Mouse (Mus musculus) heart, postnatal 10 days (tissue): Measurements from ENCODE around the gene Kpnb1. TPM values are rescaled to one million over a fixed set of nuclear protein-coding genes. Genes with fewer than 3 reads are reported as not detected.
A peak's percentile ranks its signal among the peaks of the same experiment; 100 is the strongest.

Experiments used
- DNase-seq, 2 experiments: peaks; one replicate each; pipeline ENCODE4 v3.0.0; 2021
- intact Hi-C: fragments of 180-260 bp; cut with DNase I; formaldehyde crosslinking; loops from one replicate; pipeline ENCODE4 v1.15.1; 2025
- total RNA-seq, 2 experiments: library from RNA; stranded (reverse); gene quantifications; 2 replicates each; pipeline ENCODE4 v1.2.3; 2021

Gene Kpnb1
- total RNA-seq, 2 experiments from 2014 or later: 107 to 121 TPM

DNA sequence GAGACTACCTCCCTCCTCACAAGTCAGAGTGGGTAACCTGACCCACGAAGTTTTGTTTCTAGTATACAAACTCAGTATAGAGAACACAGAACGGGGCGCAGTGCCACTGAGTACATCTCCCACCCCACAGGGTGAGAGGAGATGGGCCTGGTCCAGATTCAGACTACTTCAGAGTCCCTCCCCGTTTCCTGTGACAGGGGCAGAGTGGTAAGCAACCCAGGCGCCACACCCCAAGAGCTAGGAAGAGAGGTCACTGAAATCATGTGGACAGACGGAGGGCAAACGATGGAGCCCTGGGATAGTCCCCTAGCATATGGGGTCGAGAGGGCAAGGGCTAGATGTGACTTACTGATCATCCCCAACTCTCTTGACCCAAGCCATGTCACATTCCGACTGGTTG is 41.7 kb downstream of the Kpnb1 start:
- intact Hi-C loops: loop anchor here (2.0 kb wide), 2 partner anchors 45 to 73 kb away; no protein-coding TSS in a partner anchor

DNA sequence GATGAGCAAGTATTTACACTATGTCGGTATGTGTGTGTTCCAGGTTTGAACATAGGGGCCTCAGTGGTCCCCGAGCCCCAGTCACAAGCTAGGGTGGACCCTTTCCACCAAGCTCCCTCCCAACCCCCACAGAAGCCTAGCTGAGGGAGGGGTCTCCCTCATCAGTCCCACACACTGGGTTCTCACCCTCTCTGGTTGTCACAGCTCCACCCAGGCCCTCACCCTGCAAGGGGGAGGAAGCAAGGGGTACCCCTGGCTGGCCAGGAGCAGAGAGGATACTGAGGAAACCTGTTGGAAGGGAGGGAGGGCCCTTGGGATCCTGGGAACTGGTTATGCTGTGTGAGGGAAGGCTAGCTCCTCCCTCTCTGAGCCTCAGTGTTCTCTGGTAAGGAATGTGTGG is 42.4 kb downstream of the Kpnb1 start:
- intact Hi-C loops: no loop called here
- DNase-seq: no peak

More for the DNA sequence above, 41.7 kb downstream of the Kpnb1 start:
- no peak for DNase-seq

GRCm38 (mm10) chr11:97143196-97143900 is 44.3 kb downstream of the Kpnb1 start:
- no peak for DNase-seq
- intact Hi-C loops: no loop called here

DNA sequence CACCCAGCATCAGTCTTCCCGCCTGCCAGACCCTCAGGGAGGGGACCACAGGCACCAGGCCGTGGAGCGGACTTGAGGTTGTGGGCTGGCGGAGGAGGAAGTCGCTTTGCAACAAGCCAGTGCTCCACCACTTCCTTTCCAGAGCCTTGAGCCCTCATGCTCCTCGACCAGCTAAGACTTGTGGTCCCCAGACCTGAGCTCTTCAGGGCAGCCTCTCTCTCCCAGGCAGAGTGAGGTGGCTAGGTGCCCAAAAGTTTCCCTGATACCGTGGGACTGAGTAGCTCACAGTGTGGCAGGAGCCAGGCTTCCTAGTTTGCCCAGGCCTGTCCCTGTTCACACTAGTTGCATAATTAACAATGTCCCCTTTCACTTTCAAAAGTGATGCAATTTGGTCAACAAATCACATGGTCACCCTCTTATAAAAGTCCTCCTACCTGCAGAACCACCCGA is 45.5 kb downstream of the Kpnb1 start:
- intact Hi-C loops: no loop called here
- no peak for DNase-seq

DNA sequence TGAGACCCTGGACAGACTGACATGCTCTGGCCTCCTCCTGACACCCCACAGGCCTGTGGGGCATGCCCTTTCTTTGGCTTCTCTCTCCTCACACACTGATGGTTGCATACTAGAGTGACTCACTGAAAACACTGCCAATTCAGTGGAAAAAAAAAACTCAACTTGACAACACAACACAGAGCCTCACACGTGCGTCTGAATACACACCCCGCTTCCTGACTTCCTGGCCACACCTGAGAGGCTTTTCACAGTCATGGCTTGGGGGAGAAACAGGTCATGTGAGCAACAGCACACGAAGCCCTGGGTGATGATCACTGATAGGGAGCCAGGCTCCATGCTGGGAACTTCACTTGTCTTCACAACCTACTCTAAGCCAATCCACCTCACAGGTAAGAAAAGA is 46.9 kb downstream of the Kpnb1 start:
- no peak for DNase-seq
- intact Hi-C loops: no loop called here

- intact Hi-C loops: no loop called here
- DNase-seq: no peak
Observed at GRCm38 (mm10) chr11:97139256-97139655, 48.4 kb downstream of the Kpnb1 start.

DNA sequence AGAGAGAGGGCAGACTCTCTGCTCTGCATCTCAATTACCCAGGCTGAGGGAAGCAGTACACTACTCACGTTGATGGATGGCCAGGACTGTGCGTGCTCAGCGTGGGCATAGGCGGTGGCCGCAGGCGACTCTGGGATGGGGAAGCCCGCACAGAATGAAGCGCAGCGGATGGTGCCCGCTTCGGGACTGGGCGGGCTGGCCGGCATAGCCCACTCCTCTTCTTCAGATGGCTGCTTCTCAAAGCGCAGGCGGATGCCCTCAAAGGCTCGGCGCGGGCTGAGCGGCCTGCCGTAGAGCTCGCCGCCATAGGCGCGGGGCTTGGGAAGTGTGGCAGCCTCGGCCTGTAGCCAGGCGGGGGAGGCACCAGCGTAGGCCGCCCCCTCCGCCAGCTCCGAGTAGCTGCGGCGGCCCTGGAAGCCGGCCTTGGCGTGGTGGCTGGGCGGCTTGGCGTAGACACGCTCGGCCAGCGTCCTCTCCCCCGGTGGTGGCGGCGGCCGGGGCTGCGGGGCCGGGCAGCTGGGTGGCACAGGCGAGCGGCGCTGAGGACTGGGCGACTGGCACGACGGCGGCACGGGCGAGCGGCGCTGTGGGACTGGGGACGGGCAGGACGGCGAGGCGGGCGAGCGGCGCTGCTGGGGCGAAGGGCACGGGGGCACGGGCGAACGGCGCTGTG is 49.0 kb downstream of the Kpnb1 start:
- peak; percentile 27 to 37 for DNase-seq
- intact Hi-C loops: no loop called here

GRCm38 (mm10) chr11:97133270-97133669 is 54.4 kb downstream of the Kpnb1 start:
- no peak for DNase-seq
- intact Hi-C loops: no loop called here

DNA sequence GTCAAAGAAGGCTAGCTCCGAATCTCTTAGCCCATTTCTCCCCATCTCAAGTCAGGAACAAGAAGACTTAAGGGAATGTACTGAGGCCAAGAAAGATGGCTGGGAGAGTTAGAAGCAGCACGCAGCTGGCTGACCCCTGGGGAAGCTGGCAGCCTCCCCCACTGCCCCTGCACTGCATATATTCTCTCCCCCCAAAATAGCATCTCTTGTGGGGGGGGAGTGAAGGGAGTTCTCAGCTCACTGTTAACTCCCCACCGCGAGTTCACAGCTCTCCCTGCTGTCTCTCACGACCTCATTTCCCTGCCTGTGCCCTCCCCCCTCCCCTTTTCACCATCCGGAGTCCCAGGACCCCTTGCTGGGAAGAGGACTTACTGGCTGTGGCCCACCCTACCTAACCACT is 55.5 kb downstream of the Kpnb1 start:
- intact Hi-C loops: no loop called here
- no peak for DNase-seq

- no peak for DNase-seq
- intact Hi-C loops: no loop called here
Observed at GRCm38 (mm10) chr11:97131683-97132082, 56.0 kb downstream of the Kpnb1 start.

- intact Hi-C loops: no loop called here
- no peak for DNase-seq
Observed at GRCm38 (mm10) chr11:97130318-97130717, 57.4 kb downstream of the Kpnb1 start.

GRCm38 (mm10) chr11:97128956-97129355 is 58.7 kb downstream of the Kpnb1 start:
- DNase-seq: no peak
- intact Hi-C loops: no loop called here

- intact Hi-C loops: no loop called here
- DNase-seq: no peak
Observed at GRCm38 (mm10) chr11:97127470-97128223, 60.0 kb downstream of the Kpnb1 start.

GRCm38 (mm10) chr11:97126645-97127468 is 60.8 kb downstream of the Kpnb1 start:
- intact Hi-C loops: no loop called here
- DNase-seq: peak; percentile 52

GRCm38 (mm10) chr11:97124266-97125036 is 63.2 kb downstream of the Kpnb1 start:
- intact Hi-C loops: no loop called here

GRCm38 (mm10) chr11:97123282-97123890 is 64.3 kb downstream of the Kpnb1 start:
- intact Hi-C loops: no loop called here
- DNase-seq: no peak

More at GRCm38 (mm10) chr11:97124266-97125036, 63.2 kb downstream of the Kpnb1 start:
- DNase-seq: no peak

DNA sequence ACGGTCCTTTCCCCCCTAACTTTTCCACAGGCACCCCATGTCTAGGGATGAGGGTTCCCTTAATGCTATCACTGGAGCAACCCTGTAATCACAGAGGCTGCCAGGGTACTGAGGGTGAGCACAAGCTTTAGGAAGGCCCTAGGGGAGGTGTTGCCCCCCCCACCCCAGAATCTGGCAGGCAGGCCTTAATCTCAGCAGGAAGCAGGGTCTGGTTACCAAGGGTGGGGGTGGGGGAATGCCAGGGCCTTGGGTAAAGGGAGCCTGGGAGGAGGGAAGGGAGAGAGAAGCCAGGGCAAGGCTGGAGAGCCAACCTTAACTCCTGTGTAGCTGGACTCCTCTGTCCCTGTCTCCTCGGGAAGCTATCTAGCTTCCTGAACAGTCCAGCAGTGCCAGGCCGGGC is 67.0 kb downstream of the Kpnb1 start:
- intact Hi-C loops: no loop called here
- DNase-seq: no peak

DNA sequence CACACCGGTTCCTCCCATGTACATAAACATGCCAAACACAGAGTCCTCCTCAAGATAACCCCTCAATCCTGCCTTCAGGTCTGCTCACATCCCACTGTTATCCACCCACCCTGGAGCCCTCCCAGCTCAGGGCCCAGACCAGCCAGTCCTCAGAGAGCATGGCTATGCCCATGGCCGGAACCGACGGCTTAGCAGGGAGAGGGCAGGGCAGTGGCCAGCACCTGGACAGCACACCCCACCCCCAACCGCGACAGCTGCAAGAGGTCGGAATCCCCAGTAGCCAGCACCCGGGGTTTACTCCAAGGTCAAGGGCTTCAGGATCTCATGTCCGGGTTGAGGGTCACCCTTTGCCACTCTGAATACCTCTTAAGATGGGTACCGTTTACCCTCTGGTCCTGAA is 67.5 kb downstream of the Kpnb1 start:
- no peak for DNase-seq
- intact Hi-C loops: no loop called here

- intact Hi-C loops: no loop called here
- no peak for DNase-seq
Observed at GRCm38 (mm10) chr11:97115797-97116196, 71.9 kb downstream of the Kpnb1 start.
